In the genomic region with DNA sequence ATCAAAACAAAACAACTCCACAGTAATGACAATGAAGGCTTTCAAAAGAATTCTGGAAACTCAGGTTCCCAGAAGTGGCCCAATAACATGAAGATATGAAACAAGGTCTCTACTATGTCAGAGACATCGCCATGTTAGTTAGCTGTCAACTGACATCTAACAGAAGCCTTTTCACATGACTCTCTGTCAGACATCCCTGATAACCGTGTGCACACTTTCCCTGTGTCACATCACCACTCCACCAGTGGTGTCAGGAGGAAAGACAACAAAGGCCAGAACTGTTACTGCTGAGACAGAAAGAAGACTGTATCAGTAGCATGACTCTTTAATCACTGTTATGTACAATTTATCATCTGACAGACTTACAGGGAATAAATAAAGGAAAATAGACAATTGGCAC, we compare ENCODE assay signal across 30 mouse cellular contexts. TPM values are rescaled to one million over a fixed set of nuclear protein-coding genes. Genes with fewer than 3 reads are reported as not detected.
DNase-seq lines count a peak whose midpoint lies in the region; ATAC-seq lines count a peak whose summit lies in the region.
"Had no signal": no experiment of that assay in that cellular context is flagged by ENCODE, and none has a peak within 500 bp of the region (broad histone marks: within the 10 kb centered on the region; RNA-seq: fewer than 3 reads in every experiment).

No protein-coding gene starts in this region.

- H3K9ac ChIP-seq in heart, embryonic 13.5 days, result no peak overlapping the region
- H3K9ac ChIP-seq in heart, embryonic 16.5 days (ENCODE audit: low read length), result no peak overlapping the region
- H3K9ac ChIP-seq: embryonic facial prominence, embryonic 13.5 days; forebrain, embryonic 13.5 days; hindbrain, embryonic 14.5 days had no signal

- 11% methylated on average over 2 of the region's 2 CpGs for WGBS in heart, embryonic 10.5 days
- WGBS in heart, embryonic 13.5 days, result 12% methylated on average over 2 of the region's 2 CpGs
- 20% methylated on average over 2 of the region's 2 CpGs for WGBS in heart, embryonic 16.5 days

- H3K27ac ChIP-seq in heart, embryonic 10.5 days, result peak overlapping the region; percentile 82
- H3K27ac ChIP-seq in heart, embryonic 13.5 days (replicated peaks), result peak overlapping the region; percentile 91
- H3K27ac ChIP-seq in heart, embryonic 16.5 days (ENCODE audit: low read length), result peak overlapping the region; percentile 36
- H3K27ac ChIP-seq: embryonic facial prominence, embryonic 13.5 days; forebrain, embryonic 10.5 days; forebrain, embryonic 13.5 days; hindbrain, embryonic 14.5 days; hindbrain, postnatal 0 days had no signal

- DNase-seq in heart, embryonic 10.5 days (ENCODE audit: low spot score), result peak; percentile 80
- DNase-seq in heart, adult 8-10 months (ENCODE audit: low spot score), result no peak
- no peak for DNase-seq in heart, adult 9 months (ENCODE audit: low spot score in 2 of 2)
- DNase-seq in heart, postnatal 25 days (ENCODE audit: low spot score), result no peak
- DNase-seq: adrenal gland, adult 2 months; adrenal gland, postnatal 14 days; cerebellum, adult 11 months; cerebellum, adult 2 months; cerebellum, adult 9-11 months; cerebellum, postnatal 25 days; gastrocnemius, postnatal 10 days; kidney, adult 18-20 months; kidney, adult 9 months had no signal

- no peaks in the 10 kb centered on the region for H3K27me3 ChIP-seq in heart, embryonic 10.5 days (ENCODE audit: insufficient read depth, poor library complexity, severe bottlenecking)
- no peaks in the 10 kb centered on the region for H3K27me3 ChIP-seq in heart, embryonic 13.5 days (replicated peaks)
- H3K27me3 ChIP-seq in heart, embryonic 16.5 days (ENCODE audit: control insufficient read depth, insufficient read depth, low read length), result no peaks in the 10 kb centered on the region
- H3K27me3 ChIP-seq: embryonic facial prominence, embryonic 13.5 days; forebrain, embryonic 13.5 days had no signal

- ATAC-seq in heart, embryonic 13.5 days (ENCODE audit: extremely low read depth, insufficient number of reproducible peaks, low FRiP score, low TSS enrichment), result no peak
- no peak for ATAC-seq in heart, embryonic 16.5 days (replicated peaks; ENCODE audit: extremely low read depth, insufficient read depth, low FRiP score)
- ATAC-seq: CD4-positive, CD25-positive, alpha-beta regulatory T cell, adult 4 months; forebrain, embryonic 13.5 days; forebrain, embryonic 16.5 days; hindbrain, postnatal 0 days; inflammation-experienced regulatory T-cells, adult 6 months; intestine, embryonic 16.5 days had no signal

- H3K36me3 ChIP-seq in heart, embryonic 10.5 days, result peaks cover under 1% of the 10 kb centered on the region; the same call in 1 of the 2 replicates
- peaks cover 2% of the 10 kb centered on the region for H3K36me3 ChIP-seq in heart, embryonic 13.5 days
- H3K36me3 ChIP-seq in heart, embryonic 16.5 days (ENCODE audit: control insufficient read depth, insufficient read depth), result no peaks in the 10 kb centered on the region; the same call in 1 of the 2 replicates

- peaks cover 33% of the 10 kb centered on the region for H3K4me1 ChIP-seq in heart, embryonic 10.5 days
- H3K4me1 ChIP-seq in heart, embryonic 13.5 days, result peaks cover 50% of the 10 kb centered on the region
- peaks cover 15% of the 10 kb centered on the region for H3K4me1 ChIP-seq in heart, embryonic 16.5 days (ENCODE audit: control insufficient read depth, insufficient read depth, low read length)

- intact Hi-C loops in heart, postnatal 25 days (cut with DNase I), result no loop called here

- no peaks in the 10 kb centered on the region for H3K9me3 ChIP-seq in heart, embryonic 10.5 days
- no peaks in the 10 kb centered on the region for H3K9me3 ChIP-seq in heart, embryonic 13.5 days
- H3K9me3 ChIP-seq in heart, embryonic 16.5 days (replicated peaks; ENCODE audit: control insufficient read depth, low read length), result no peaks in the 10 kb centered on the region
- H3K9me3 ChIP-seq: embryonic facial prominence, embryonic 13.5 days; forebrain, embryonic 10.5 days; forebrain, embryonic 13.5 days had no signal

- no peak overlapping the region for H3K4me2 ChIP-seq in heart, embryonic 13.5 days
- no peak overlapping the region for H3K4me2 ChIP-seq in heart, embryonic 16.5 days (ENCODE audit: low read depth, low read length)
- H3K4me2 ChIP-seq: embryonic facial prominence, embryonic 13.5 days; forebrain, embryonic 13.5 days; hindbrain, embryonic 14.5 days had no signal

- H3K4me3 ChIP-seq in heart, embryonic 10.5 days, result no peak overlapping the region
- H3K4me3 ChIP-seq in heart, embryonic 13.5 days, result no peak overlapping the region
- H3K4me3 ChIP-seq in heart, embryonic 16.5 days (ENCODE audit: low read length), result no peak overlapping the region
- H3K4me3 ChIP-seq: embryonic facial prominence, embryonic 13.5 days; forebrain, embryonic 10.5 days; forebrain, embryonic 13.5 days had no signal

RNA-seq across cellular contexts. Expression of a gene that starts 3.0 kb away (rescaled TPM):
- polyA plus RNA-seq in heart, embryonic 10.5 days (2016; fragmentation: Nextera tagmentation; extraction: Ambion mirVana), result 27.8 and 30.4 TPM in 2 replicates
- total RNA-seq in heart, adult 8-10 months (2022), result 10 to 100 TPM; 10.5 to 15.8 (median 12.7) TPM
- 21.0 and 23.1 TPM in 2 replicates for polyA plus RNA-seq in heart, embryonic 13.5 days (2015; fragmentation: Nextera tagmentation; extraction: Ambion mirVana)
- 17.3 and 17.7 TPM in 2 replicates for polyA plus RNA-seq in heart, embryonic 16.5 days (2015; fragmentation: Nextera tagmentation; extraction: Ambion mirVana)
- total RNA-seq in heart, postnatal 25 days (2021), result 10 to 100 TPM; 15.8 to 16.9 TPM

RNA-seq across cellular contexts. Expression of a gene that starts 43.5 kb away (rescaled TPM):
- polyA plus RNA-seq in heart, embryonic 10.5 days (2016; fragmentation: Nextera tagmentation; extraction: Ambion mirVana), result not detected in 2 replicates
- total RNA-seq in heart, adult 8-10 months (2022), result not detected
- not detected in 2 replicates for polyA plus RNA-seq in heart, embryonic 13.5 days (2015; fragmentation: Nextera tagmentation; extraction: Ambion mirVana)
- 0.13 TPM in 1 of 2 replicates, not detected in the other for polyA plus RNA-seq in heart, embryonic 16.5 days (2015; fragmentation: Nextera tagmentation; extraction: Ambion mirVana)
- under 1 TPM; 0.13 to 0.20 TPM for total RNA-seq in heart, postnatal 25 days (2021)
- total RNA-seq: adrenal gland, postnatal 14 days; common myeloid progenitor, adult 5-6 weeks; gastrocnemius, adult 18-20 months; gastrocnemius, postnatal 10 days; gastrocnemius, postnatal 4 days; MEL had no signal
- polyA plus RNA-seq: adrenal gland, adult 2 months; C2C12; CD4-positive, CD25-positive, alpha-beta regulatory T cell, adult 4 months; embryonic facial prominence, embryonic 13.5 days; inflammation-experienced regulatory T-cells, adult 6 months; intestine, embryonic 16.5 days; kidney, embryonic 16.5 days had no signal

Comparison
In these comparisons a context has a peak if more than half of its experiments do, and no peak if none do; other contexts are left out.
1. H3K27ac ChIP-seq: peak in every context shown above with its lines; median percentile 91 in heart, embryonic 13.5 days; 82 in heart, embryonic 10.5 days; 36 in heart, embryonic 16.5 days.